Mouse (Mus musculus): Measurements from ENCODE around the gene Bcas2. TPM values are rescaled to one million over a fixed set of nuclear protein-coding genes. Genes with fewer than 3 reads are reported as not detected.
"Not testable (repeated sequence)": the region's sequence is repeated elsewhere in the genome, so short reads cannot be mapped to it uniquely, and the experiment has no call there.

Bcas2 gene
- polyA plus RNA-seq, 2 experiments, result 104 to 135 TPM

DNA sequence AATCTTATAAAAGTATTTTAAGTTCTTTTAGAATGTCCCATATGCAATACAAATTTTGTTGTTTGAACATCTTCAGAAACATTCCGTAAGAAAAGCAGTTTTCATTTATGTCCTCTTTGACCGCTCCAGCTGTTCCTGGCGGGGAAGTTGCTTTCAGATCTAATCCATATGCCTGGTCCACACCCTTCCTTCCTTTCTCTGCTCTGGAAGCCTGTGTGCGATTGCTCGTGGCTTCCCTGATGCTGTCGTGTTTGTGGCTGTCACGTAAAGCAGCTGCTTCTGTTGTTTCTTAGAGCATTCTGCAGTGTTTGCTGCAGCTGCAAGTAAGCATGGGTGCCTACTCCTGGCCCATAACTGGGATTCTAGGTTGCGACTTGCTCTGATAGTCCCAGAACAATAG, 32.4 kb upstream of the Bcas2 start:
- H3K27me3 ChIP-seq (ENCODE audit: control insufficient read depth, insufficient read depth, low read length), result no peaks in the 10 kb centered on the region
- 0 out of 4 replicates have a peak overlapping the region, but pooled peaks of 1 of the 2 experiments have one; percentile 44 for H3K4me3 ChIP-seq (ENCODE audit: insufficient read depth in 1 of 2, low read depth in 2 of 2, low read length in 2 of 2)
- WGBS (ENCODE audit: insufficient replicate concordance), result 31% methylated on average over 8 of the region's 8 CpGs
- peak overlapping the region; percentile 38; the same call in 1 of the 2 replicates for H3K9ac ChIP-seq (replicated peaks)
- no peaks in the 10 kb centered on the region for H3K9me3 ChIP-seq (ENCODE audit: control insufficient read depth, low read length)
- peaks cover 32% of the 10 kb centered on the region for H3K36me3 ChIP-seq (replicated peaks; ENCODE audit: control insufficient read depth, insufficient read depth, low read depth)
- H3K4me2 ChIP-seq (ENCODE audit: low read depth), result peak overlapping the region; percentile 79
- peak overlapping the region; percentile 85 for H3K27ac ChIP-seq
- DNase-seq (ENCODE audit: low read depth in 3 of 3, low spot score in 3 of 3) (no peak), ATAC-seq (ENCODE audit: insufficient read depth) (0 out of 2 replicates have a peak, but pooled peaks have one; percentile 10)
- no peak for TF ChIP-seq EP300 (IDR thresholded peaks at IDR 0.05; ENCODE audit: low read depth)
- TF ChIP-seq CTCF (IDR thresholded peaks at IDR 0.05; ENCODE audit: low read depth), result no peak
- peaks cover 17 to 35% of the 10 kb centered on the region in 2 experiments for H3K4me1 ChIP-seq (replicated peaks; ENCODE audit: control insufficient read depth in 2 of 2, insufficient read depth in 2 of 2, low read length in 1 of 2)

DNA sequence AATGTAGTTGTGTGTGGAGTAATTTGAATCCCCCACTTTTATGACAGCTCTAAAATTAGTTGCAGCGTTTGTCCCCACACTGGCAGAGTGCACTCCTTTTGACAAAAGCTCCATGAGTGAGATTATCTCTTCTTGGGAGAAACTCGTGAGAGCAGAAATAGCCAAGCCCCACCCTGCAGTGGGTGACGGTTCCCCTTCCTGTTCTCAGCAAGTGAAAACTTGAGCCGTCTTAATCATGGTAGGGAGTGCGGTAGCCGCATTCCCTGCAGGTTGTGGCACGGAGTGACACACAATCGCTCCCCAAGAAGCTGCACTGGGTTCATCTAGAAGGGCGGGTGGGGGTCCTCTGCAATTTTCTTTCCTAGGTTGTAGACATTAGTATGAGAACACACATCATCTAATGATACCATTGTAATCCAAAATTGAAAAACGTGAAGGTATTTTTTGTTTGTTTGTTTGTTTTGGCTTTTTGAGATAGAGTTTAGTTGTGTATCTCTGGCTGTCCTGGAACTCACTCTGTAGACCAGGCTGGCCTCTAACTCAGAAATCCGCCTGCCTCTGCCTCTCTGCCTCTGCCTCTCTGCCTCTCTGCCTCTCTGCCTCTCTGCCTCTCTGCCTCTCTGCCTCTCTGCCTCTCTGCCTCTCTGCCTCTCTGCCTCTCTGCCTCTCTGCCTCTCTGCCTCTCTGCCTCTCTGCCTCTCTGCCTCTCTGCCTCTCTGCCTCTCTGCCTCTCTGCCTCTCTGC, 31.2 kb upstream of the Bcas2 start:
- peak; percentile 46 to 48 (median 46) for DNase-seq (ENCODE audit: low read depth in 3 of 3, low spot score in 3 of 3)
- Histone ChIP-seq H3K36me3 (replicated peaks; ENCODE audit: control insufficient read depth, insufficient read depth, low read depth) (peaks cover 32% of the 10 kb centered on the region), H3K4me3 (ENCODE audit: insufficient read depth in 1 of 2, low read depth in 2 of 2, low read length in 2 of 2) (peak overlapping the region; percentile 44 to 47), H3K4me1 (replicated peaks; ENCODE audit: control insufficient read depth in 2 of 2, insufficient read depth in 2 of 2, low read length in 1 of 2) (peaks cover 17 to 35% of the 10 kb centered on the region in 2 experiments), H3K9ac (replicated peaks) (peak overlapping the region; percentile 64), H3K4me2 (ENCODE audit: low read depth) (peak overlapping the region; percentile 79), H3K27ac (peak overlapping the region; percentile 85)
- H3K9me3 ChIP-seq (ENCODE audit: control insufficient read depth, low read length); H3K27me3 ChIP-seq (ENCODE audit: control insufficient read depth, insufficient read depth, low read length): not testable (repeated sequence)
- ATAC-seq (ENCODE audit: insufficient read depth), result peak; percentile 87
- WGBS (ENCODE audit: insufficient replicate concordance), result 13% methylated on average over 11 of the region's 11 CpGs

DNA sequence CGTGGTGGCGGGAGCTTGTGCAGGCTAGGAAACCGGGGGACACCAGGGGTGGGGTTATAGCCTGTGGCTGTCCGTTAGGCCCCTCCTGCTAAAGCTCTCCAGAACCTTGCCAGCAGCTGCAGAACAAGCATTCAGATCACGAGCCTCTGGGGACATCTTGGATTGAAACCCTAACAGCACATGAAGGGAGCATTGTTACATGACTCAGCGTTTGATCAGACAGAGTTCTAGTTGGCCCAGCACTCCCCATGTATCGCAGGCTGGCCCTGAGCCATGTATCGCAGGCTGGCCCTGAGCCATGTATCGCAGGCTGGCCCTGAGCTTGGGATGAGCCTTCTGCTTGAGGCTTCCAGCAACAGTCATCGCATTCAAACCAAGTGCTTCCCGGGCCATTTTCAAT, 30.2 kb upstream of the Bcas2 start:
- Histone ChIP-seq H3K4me1 (replicated peaks; ENCODE audit: control insufficient read depth in 2 of 2, insufficient read depth in 2 of 2, low read length in 1 of 2) (peaks cover 17 to 35% of the 10 kb centered on the region in 2 experiments), H3K27me3 (ENCODE audit: control insufficient read depth, insufficient read depth, low read length) (no peaks in the 10 kb centered on the region), H3K9ac (replicated peaks) (no peak overlapping the region), H3K4me2 (ENCODE audit: low read depth) (no peak overlapping the region), H3K9me3 (ENCODE audit: control insufficient read depth, low read length) (no peaks in the 10 kb centered on the region), H3K36me3 (replicated peaks; ENCODE audit: control insufficient read depth, insufficient read depth, low read depth) (peaks cover 32% of the 10 kb centered on the region), H3K4me3 (ENCODE audit: insufficient read depth in 1 of 2, low read depth in 2 of 2, low read length in 2 of 2) (no peak overlapping the region), H3K27ac (no peak overlapping the region)
- no peak for TF ChIP-seq EP300 (IDR thresholded peaks at IDR 0.05; ENCODE audit: low read depth)
- TF ChIP-seq CTCF (IDR thresholded peaks at IDR 0.05; ENCODE audit: low read depth), result no peak
- WGBS (ENCODE audit: insufficient replicate concordance), result 83% methylated on average over 11 of the region's 11 CpGs
- DNase-seq (ENCODE audit: low read depth in 3 of 3, low spot score in 3 of 3) (no peak), ATAC-seq (ENCODE audit: insufficient read depth) (no peak)

DNA sequence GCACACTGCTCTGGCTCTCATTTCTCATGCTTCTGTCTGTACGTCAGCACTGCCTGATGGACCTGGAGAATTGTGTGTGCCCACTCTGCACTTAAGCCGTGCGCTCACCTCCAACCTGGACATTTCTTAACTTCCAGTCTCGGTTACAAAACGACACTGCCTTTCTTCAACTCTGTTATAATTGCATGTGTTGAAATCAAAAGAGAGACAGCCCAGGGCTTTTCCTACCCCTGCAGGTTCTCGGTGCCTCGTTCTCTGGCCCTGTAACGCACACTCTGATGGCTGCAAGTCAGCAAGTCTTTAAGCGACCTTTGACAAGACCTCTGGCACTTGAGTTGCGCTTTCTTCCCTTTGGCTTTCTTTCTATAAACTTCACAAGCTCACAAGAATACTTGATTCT, 29.1 kb upstream of the Bcas2 start:
- Histone ChIP-seq H3K36me3 (replicated peaks; ENCODE audit: control insufficient read depth, insufficient read depth, low read depth) (peaks cover 32% of the 10 kb centered on the region), H3K4me3 (ENCODE audit: insufficient read depth in 1 of 2, low read depth in 2 of 2, low read length in 2 of 2) (no peak overlapping the region), H3K27me3 (ENCODE audit: control insufficient read depth, insufficient read depth, low read length) (no peaks in the 10 kb centered on the region), H3K9ac (replicated peaks) (no peak overlapping the region), H3K27ac (no peak overlapping the region), H3K9me3 (ENCODE audit: control insufficient read depth, low read length) (no peaks in the 10 kb centered on the region), H3K4me1 (replicated peaks; ENCODE audit: control insufficient read depth in 2 of 2, insufficient read depth in 2 of 2, low read length in 1 of 2) (peaks cover 17 to 35% of the 10 kb centered on the region in 2 experiments), H3K4me2 (ENCODE audit: low read depth) (no peak overlapping the region)
- DNase-seq (ENCODE audit: low read depth in 3 of 3, low spot score in 3 of 3), result no peak
- TF ChIP-seq CTCF (IDR thresholded peaks at IDR 0.05; ENCODE audit: low read depth), result no peak
- TF ChIP-seq EP300 (IDR thresholded peaks at IDR 0.05; ENCODE audit: low read depth), result no peak
- 87% methylated on average over 10 of the region's 10 CpGs for WGBS (ENCODE audit: insufficient replicate concordance)
- no peak for ATAC-seq (ENCODE audit: insufficient read depth)

DNA sequence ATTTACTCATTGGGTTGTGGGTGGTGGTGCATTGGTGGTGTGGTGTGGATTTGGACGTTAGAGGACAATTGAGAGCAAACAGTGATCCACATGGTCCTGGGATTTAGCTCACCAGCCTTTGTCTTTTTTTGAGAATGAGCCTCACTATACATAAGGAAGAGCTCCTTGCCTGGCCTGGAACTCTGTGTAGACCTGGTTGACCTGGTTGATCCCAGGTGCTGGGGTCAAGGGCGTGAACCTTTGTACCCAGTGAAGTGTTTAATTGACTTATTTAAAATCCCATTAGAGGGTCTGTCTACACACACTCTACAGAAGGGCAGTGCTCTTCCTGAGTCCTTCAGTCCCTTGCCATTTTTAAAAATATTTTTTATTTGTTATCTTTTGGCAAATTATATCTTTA, 26.1 kb upstream of the Bcas2 start:
- no peaks in the 10 kb centered on the region for H3K27me3 ChIP-seq (ENCODE audit: control insufficient read depth, insufficient read depth, low read length)
- ATAC-seq (ENCODE audit: insufficient read depth) (no peak), DNase-seq (ENCODE audit: low read depth in 3 of 3, low spot score in 3 of 3) (no peak)
- TF ChIP-seq CTCF (IDR thresholded peaks at IDR 0.05; ENCODE audit: low read depth), result no peak
- no peak for TF ChIP-seq EP300 (IDR thresholded peaks at IDR 0.05; ENCODE audit: low read depth)
- H3K4me2 ChIP-seq (ENCODE audit: low read depth), result no peak overlapping the region
- no peak overlapping the region for H3K9ac ChIP-seq (replicated peaks)
- H3K27ac ChIP-seq, result no peak overlapping the region
- peaks cover 38% of the 10 kb centered on the region for H3K36me3 ChIP-seq (replicated peaks; ENCODE audit: control insufficient read depth, insufficient read depth, low read depth)
- WGBS (ENCODE audit: insufficient replicate concordance), result 84% methylated on average over 2 of the region's 2 CpGs
- no peak overlapping the region for H3K4me3 ChIP-seq (ENCODE audit: insufficient read depth in 1 of 2, low read depth in 2 of 2, low read length in 2 of 2)
- H3K4me1 ChIP-seq (replicated peaks; ENCODE audit: control insufficient read depth in 2 of 2, insufficient read depth in 2 of 2, low read length in 1 of 2), result peaks cover 3 to 13% of the 10 kb centered on the region in 2 experiments
- no peaks in the 10 kb centered on the region for H3K9me3 ChIP-seq (ENCODE audit: control insufficient read depth, low read length)

Data from liver, embryonic 14.5 days (tissue).